Mouse (Mus musculus) MEL (cell line): Measurements from ENCODE around the gene Ankrd39. TPM values are rescaled to one million over a fixed set of nuclear protein-coding genes. Genes with fewer than 3 reads are reported as not detected.

Source experiments
- DNase-seq: peaks from one replicate; pipeline ENCODE4 v3.0.0; 2011; ENCODE audit warnings: low read depth, low spot score
- H3K27ac ChIP-seq: 2 replicates; pipeline ENCODE4 v1.5.1; 2012; ENCODE audit warnings: low read depth, mild to moderate bottlenecking, control low read depth, low read length, moderate library complexity; ENCODE audit not compliant: control insufficient read depth
- H3K27me3 ChIP-seq, 2 experiments: fragments of 150-350 bp in 1 of 2; sonication (generic) in 1 of 2; 2 replicates each; pipeline ENCODE4 v1.6.1; 2012; ENCODE audit warnings: low read length in 2 of 2, mild to moderate bottlenecking in 2 of 2, improper control_type of control experiment in 1 of 2, moderate library complexity in 1 of 2; ENCODE audit not compliant: insufficient read depth in 2 of 2, control insufficient read depth in 1 of 2
- H3K36me3 ChIP-seq, 2 experiments: 2 replicates each; pipeline ENCODE4 v1.6.1; 2012 to 2014; ENCODE audit warnings: low read length in 2 of 2, improper control_type of control experiment in 1 of 2, inconsistent platforms in 1 of 2, mild to moderate bottlenecking in 1 of 2; ENCODE audit not compliant: insufficient read depth in 2 of 2, control insufficient read depth in 1 of 2
- H3K4me1 ChIP-seq, 2 experiments: fragments of 150-350 bp in 1 of 2; sonication (generic) in 1 of 2; 2 replicates each; pipeline ENCODE4 v1.6.1; 2012; ENCODE audit warnings: low read length in 2 of 2, improper control_type of control experiment in 1 of 2, mild to moderate bottlenecking in 1 of 2; ENCODE audit not compliant: insufficient read depth in 2 of 2, control insufficient read depth in 1 of 2
- H3K4me3 ChIP-seq, 2 experiments: fragments of 150-350 bp in 1 of 2; sonication (generic) in 1 of 2; 2 replicates each; pipeline ENCODE4 v1.5.1; 2012; ENCODE audit warnings: low read depth in 2 of 2, low read length in 2 of 2, mild to moderate bottlenecking in 2 of 2, moderate library complexity in 2 of 2, control low read depth in 1 of 2, improper control_type of control experiment in 1 of 2; ENCODE audit not compliant: control insufficient read depth in 1 of 2, insufficient read depth in 1 of 2
- H3K79me2 ChIP-seq: 2 replicates; pipeline ENCODE4 v1.6.1; 2012; ENCODE audit warnings: mild to moderate bottlenecking, low read length, moderate library complexity; ENCODE audit not compliant: control insufficient read depth, poor library complexity, insufficient read depth
- H3K9ac ChIP-seq: 2 replicates; pipeline ENCODE4 v1.6.1; 2012; ENCODE audit warnings: low read depth, mild to moderate bottlenecking, control low read depth, low read length, moderate library complexity; ENCODE audit not compliant: control insufficient read depth, poor library complexity, severe bottlenecking
- H3K9me3 ChIP-seq: fragments of 150-350 bp; sonication (generic); replicated peaks from 2 replicates; pipeline ENCODE4 v1.6.1; 2012; ENCODE audit warnings: mild to moderate bottlenecking, low read length, improper control_type of control experiment, moderate library complexity; ENCODE audit not compliant: insufficient read depth
- CTCF ChIP-seq, 3 experiments: IDR thresholded peaks in 2 of 3; conservative IDR thresholded peaks in 1 of 3; 2 replicates each; pipeline ENCODE4 v1.5.1; 2011 to 2012; ENCODE audit warnings: low read length in 3 of 3, low read depth in 2 of 3, mild to moderate bottlenecking in 2 of 3, improper control_type of control experiment in 1 of 3, inconsistent platforms in 1 of 3, mixed read lengths in 1 of 3, moderate library complexity in 1 of 3; ENCODE audit not compliant: control insufficient read depth in 1 of 3, insufficient read depth in 1 of 3, poor library complexity in 1 of 3, severe bottlenecking in 1 of 3
- ETS1 ChIP-seq: IDR thresholded peaks from 2 replicates; pipeline ENCODE4 v1.6.1; 2012; ENCODE audit warnings: low read depth, mild to moderate bottlenecking, inconsistent platforms, low read length, improper control_type of control experiment, moderate library complexity
- GABPA ChIP-seq: IDR thresholded peaks from 2 replicates; pipeline ENCODE4 v1.6.1; 2012; ENCODE audit warnings: low read depth, mild to moderate bottlenecking, inconsistent platforms, low read length, improper control_type of control experiment, moderate library complexity
- JUND ChIP-seq: IDR thresholded peaks from 2 replicates; pipeline ENCODE4 v1.6.1; 2011; ENCODE audit warnings: low read depth, mild to moderate bottlenecking, improper control_type of control experiment, low read length
- KAT2A ChIP-seq: conservative IDR thresholded peaks from 2 replicates; pipeline ENCODE4 v1.6.1; 2012; ENCODE audit warnings: low read depth, low read length, improper control_type of control experiment, inconsistent platforms
- MEF2A ChIP-seq: IDR thresholded peaks from 2 replicates; pipeline ENCODE4 v1.6.1; 2014; ENCODE audit warnings: low read depth, mild to moderate bottlenecking, inconsistent platforms, low read length, improper control_type of control experiment; ENCODE audit not compliant: poor library complexity, insufficient replicate concordance, severe bottlenecking; ENCODE audit errors: extremely low read depth
- MXI1 ChIP-seq: IDR thresholded peaks from 2 replicates; pipeline ENCODE4 v1.6.1; 2011; ENCODE audit warnings: mild to moderate bottlenecking, low read depth, low read length, improper control_type of control experiment
- MYC ChIP-seq: IDR thresholded peaks from 2 replicates; pipeline ENCODE4 v1.6.1; 2011; ENCODE audit warnings: low read depth, mild to moderate bottlenecking, low read length, improper control_type of control experiment, moderate library complexity
- NELFE ChIP-seq: IDR thresholded peaks from 2 replicates; pipeline ENCODE4 v1.6.1; 2011; ENCODE audit warnings: low read depth, low read length, improper control_type of control experiment
- POLR2A ChIP-seq, 2 experiments: IDR thresholded peaks; 2 replicates each; pipeline ENCODE4 v1.6.1; 2011 to 2012; ENCODE audit warnings: low read length in 2 of 2, mild to moderate bottlenecking in 2 of 2, control low read depth in 1 of 2, improper control_type of control experiment in 1 of 2, low read depth in 1 of 2, moderate library complexity in 1 of 2; ENCODE audit not compliant: control insufficient read depth in 1 of 2, insufficient read depth in 1 of 2, poor library complexity in 1 of 2
- RAD21 ChIP-seq: IDR thresholded peaks from 2 replicates; pipeline ENCODE4 v1.6.1; 2011; ENCODE audit warnings: mild to moderate bottlenecking, low read depth, low read length, improper control_type of control experiment
- SIN3A ChIP-seq: IDR thresholded peaks from 2 replicates; pipeline ENCODE4 v1.6.1; 2012; ENCODE audit warnings: low read length, improper control_type of control experiment, inconsistent platforms
- SMC3 ChIP-seq: IDR thresholded peaks from 2 replicates; pipeline ENCODE4 v1.6.1; 2011; ENCODE audit warnings: low read depth, low read length, improper control_type of control experiment
- TBP ChIP-seq: IDR thresholded peaks from 2 replicates; pipeline ENCODE4 v1.8.0; 2011; ENCODE audit warnings: low read depth, low read length, improper control_type of control experiment
- TCF12 ChIP-seq: IDR thresholded peaks from 2 replicates; pipeline ENCODE4 v1.6.1; 2014; ENCODE audit warnings: low read depth, mild to moderate bottlenecking, inconsistent platforms, low read length, improper control_type of control experiment, moderate library complexity
- ZNF384 ChIP-seq: IDR thresholded peaks from 2 replicates; pipeline ENCODE4 v1.6.1; 2012; ENCODE audit warnings: low read depth, mild to moderate bottlenecking, inconsistent platforms, low read length, improper control_type of control experiment
- polyA plus RNA-seq, 2 experiments: library from polyadenylated mRNA; stranded (reverse) in 1 of 2; unstranded in 1 of 2; fragments of >175 nt in 1 of 2; fragments of >200 nt in 1 of 2; gene quantifications; 2 replicates each; pipeline versions ENCODE4 v1.2.1 to v1.2.4; 2012; ENCODE audit warnings: low replicate concordance in 2 of 2, low read depth in 1 of 2; ENCODE audit not compliant: insufficient read length in 2 of 2, insufficient read depth in 1 of 2, missing spikeins in 1 of 2
- total RNA-seq: library from RNA; depleted of rRNA; stranded (reverse); fragments of 300-350 nt; gene quantifications from 2 replicates; pipeline ENCODE4 v1.2.3, GENCODE M21; 2012

The Ankrd39 gene
- total and polyA plus RNA-seq, 3 experiments = 9.7 to 14.4 TPM; not detected in 1

DNA sequence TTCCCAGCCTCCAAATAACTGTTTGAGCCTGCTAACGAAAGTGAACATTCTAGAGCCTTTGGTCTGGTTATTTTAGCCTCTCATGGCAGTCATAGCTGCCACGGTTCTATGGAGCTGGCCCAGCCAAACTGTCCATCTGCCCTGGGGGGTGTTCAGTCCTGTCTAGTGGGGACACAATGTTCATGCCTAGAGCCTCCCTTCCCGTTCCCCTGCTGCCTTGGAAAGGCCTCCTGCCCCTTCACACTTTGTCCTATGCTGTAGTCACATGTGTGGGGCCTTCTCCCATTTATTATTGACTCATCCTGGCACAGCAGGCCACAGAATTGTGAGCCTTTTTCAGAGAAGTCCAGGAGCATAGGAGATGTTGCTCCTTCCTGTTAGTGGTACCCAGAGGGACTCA is 29.0 kb downstream of the Ankrd39 start:
- H3K4me3 ChIP-seq = no peak overlapping the region
- H3K9me3 ChIP-seq = no peaks in the 10 kb centered on the region
- DNase-seq = no peak
- H3K27ac ChIP-seq = no peak overlapping the region
- no peak overlapping the region for H3K9ac ChIP-seq
- peaks cover 0 to 2% of the 10 kb centered on the region in 2 experiments; a peak in 2 of 4 replicates for H3K36me3 ChIP-seq
- H3K79me2 ChIP-seq = no peaks in the 10 kb centered on the region
- H3K4me1 ChIP-seq = peaks cover 2% of the 10 kb centered on the region in 2 experiments
- TF ChIP-seq SIN3A (no peak), ZNF384 (no peak), TBP (no peak), TCF12 (no peak), KAT2A (no peak), GABPA (no peak), MEF2A (no peak)
- H3K27me3 ChIP-seq = no peaks in the 10 kb centered on the region

DNA sequence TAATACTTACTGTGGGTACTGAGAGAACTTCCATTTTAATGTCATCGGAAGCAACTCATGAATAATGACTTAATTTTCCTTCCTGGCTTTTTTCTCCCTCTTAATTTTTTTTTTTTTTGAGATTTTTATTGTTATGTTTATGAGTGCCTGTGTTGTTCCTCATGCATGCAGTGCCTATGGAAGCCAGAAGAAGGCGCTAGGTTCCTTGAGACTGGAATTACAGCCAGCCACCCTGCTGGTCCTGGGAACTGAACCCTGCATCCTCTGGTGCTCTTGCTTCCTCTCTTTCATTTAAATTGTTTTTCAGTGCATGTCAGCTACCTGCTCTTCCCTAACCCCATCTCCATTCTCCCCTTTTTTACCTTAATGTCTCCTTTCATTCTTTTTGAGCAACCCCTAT is 33.5 kb downstream of the Ankrd39 start:
- Histone ChIP-seq H3K79me2 (peaks cover 8% of the 10 kb centered on the region), H3K27ac (no peak overlapping the region), H3K9ac (no peak overlapping the region), H3K9me3 (no peaks in the 10 kb centered on the region), H3K4me3 (peak overlapping the region in 1 of 2 experiments; percentile 62; a peak in 2 of 4 replicates), H3K4me1 (peaks cover 2 to 5% of the 10 kb centered on the region in 2 experiments), H3K36me3 (peaks cover 0 to 3% of the 10 kb centered on the region in 2 experiments; a peak in 2 of 4 replicates), H3K27me3 (no peaks in the 10 kb centered on the region)
- 0 out of 2 replicates have a peak, but pooled peaks have one; percentile 37 for TF ChIP-seq MYC
- no peak for TF ChIP-seq POLR2A (IDR thresholded peaks at IDR 0.05; ENCODE audit: control insufficient read depth in 1 of 2, insufficient read depth in 1 of 2, low read depth in 1 of 2, low read length in 2 of 2, poor library complexity in 1 of 2)
- TF ChIP-seq SIN3A = peak; percentile 55; the same call in 1 of the 2 replicates
- 0 out of 2 replicates have a peak, but pooled peaks have one; percentile 36 for TF ChIP-seq JUND
- peak; percentile 71 for TF ChIP-seq ZNF384
- TF ChIP-seq ETS1 = no peak
- TF ChIP-seq SMC3 = peak; percentile 52
- peak; percentile 59 for TF ChIP-seq RAD21
- peak; percentile 67 to 72 (median 70) for TF ChIP-seq CTCF (IDR thresholded peaks at IDR 0.05 in 2 of 3, conservative IDR thresholded peaks at IDR 0.05 in 1 of 3; ENCODE audit: control insufficient read depth in 1 of 3, insufficient read depth in 1 of 3, low read depth in 2 of 3, low read length in 3 of 3, poor library complexity in 1 of 3, severe bottlenecking in 1 of 3)
- DNase-seq = peak; percentile 74

DNA sequence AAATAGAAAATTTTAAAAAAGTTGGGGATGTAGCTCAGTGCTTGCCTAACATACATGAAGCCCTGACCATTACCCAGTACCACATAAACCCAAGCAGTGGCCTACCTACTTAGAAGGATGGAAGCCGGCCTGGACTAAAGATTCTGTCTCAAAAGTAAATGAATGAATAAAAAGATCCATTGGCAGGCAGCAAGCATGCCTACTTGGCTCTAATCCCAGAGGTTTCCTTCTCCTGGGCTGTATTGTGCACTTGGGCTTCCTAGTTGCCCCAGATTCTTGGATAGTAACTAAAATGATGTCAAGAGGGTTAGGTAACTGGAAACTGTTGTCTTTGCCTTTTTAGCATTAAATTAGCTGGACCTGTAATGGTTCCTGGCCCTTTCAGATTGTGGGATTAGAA is 33.9 kb downstream of the Ankrd39 start:
- Histone ChIP-seq H3K9me3 (no peaks in the 10 kb centered on the region), H3K9ac (peak overlapping the region; percentile 73; the same call in 1 of the 2 replicates), H3K27ac (no peak overlapping the region), H3K79me2 (peaks cover 8% of the 10 kb centered on the region), H3K27me3 (no peaks in the 10 kb centered on the region), H3K4me1 (peaks cover 2 to 5% of the 10 kb centered on the region in 2 experiments), H3K36me3 (peaks cover 0 to 3% of the 10 kb centered on the region in 2 experiments; a peak in 2 of 4 replicates), H3K4me3 (peak overlapping the region; percentile 62 to 82)
- DNase-seq = peak; percentile 35
- TF ChIP-seq NELFE (no peak), MXI1 (0 out of 2 replicates have a peak, but pooled peaks have one; percentile 15)
